Mouse (Mus musculus): ENCODE measurements around the gene Snrpa. TPM values are rescaled to one million over a fixed set of nuclear protein-coding genes. Genes with fewer than 3 reads are reported as not detected.

Gene Snrpa
- polyA plus RNA-seq, 1 experiment from 2014 or later, result 305 TPM

GRCm38 (mm10) chr7:27170981-27171380 is 25.1 kb downstream of the Snrpa start:
- Histone ChIP-seq H3K9me3 (ENCODE audit: low read length) (no peaks in the 10 kb centered on the region), H3K27ac (ENCODE audit: low read length) (no peak overlapping the region), H3K4me1 (ENCODE audit: insufficient read depth, low read length) (peaks cover 4% of the 10 kb centered on the region), H3K4me2 (replicated peaks; ENCODE audit: low read depth, low read length) (no peak overlapping the region), H3K27me3 (ENCODE audit: insufficient read depth, low read length) (no peaks in the 10 kb centered on the region), H3K36me3 (ENCODE audit: insufficient read depth, low read length) (peaks cover 29% of the 10 kb centered on the region), H3K4me3 (ENCODE audit: low read length) (no peak overlapping the region), H3K9ac (replicated peaks; ENCODE audit: low read length) (no peak overlapping the region)
- no peak for ATAC-seq (ENCODE audit: low FRiP score, low TSS enrichment)
- 87% methylated on average over 3 of the region's 3 CpGs for WGBS

GRCm38 (mm10) chr7:27168371-27168770 is 27.7 kb downstream of the Snrpa start:
- WGBS, result 72% methylated on average over 5 of the region's 5 CpGs
- no peak overlapping the region for H3K27ac ChIP-seq (ENCODE audit: low read length)
- H3K9me3 ChIP-seq (ENCODE audit: low read length), result no peaks in the 10 kb centered on the region
- no peak overlapping the region for H3K4me2 ChIP-seq (replicated peaks; ENCODE audit: low read depth, low read length)
- peaks cover 32% of the 10 kb centered on the region for H3K36me3 ChIP-seq (ENCODE audit: insufficient read depth, low read length)
- ATAC-seq (ENCODE audit: low FRiP score, low TSS enrichment), result no peak
- H3K4me3 ChIP-seq (ENCODE audit: low read length), result no peak overlapping the region
- H3K9ac ChIP-seq (replicated peaks; ENCODE audit: low read length), result no peak overlapping the region
- peaks cover 28% of the 10 kb centered on the region for H3K4me1 ChIP-seq (ENCODE audit: insufficient read depth, low read length)
- H3K27me3 ChIP-seq (ENCODE audit: insufficient read depth, low read length), result no peaks in the 10 kb centered on the region

GRCm38 (mm10) chr7:27167475-27168094 is 28.5 kb downstream of the Snrpa start:
- H3K27me3 ChIP-seq (ENCODE audit: insufficient read depth, low read length), result no peaks in the 10 kb centered on the region
- peak overlapping the region; percentile 76 for H3K4me3 ChIP-seq (ENCODE audit: low read length)
- ATAC-seq (ENCODE audit: low FRiP score, low TSS enrichment), result no peak
- H3K4me1 ChIP-seq (ENCODE audit: insufficient read depth, low read length), result peaks cover 35% of the 10 kb centered on the region
- WGBS, result 73% methylated on average over 11 of the region's 11 CpGs
- H3K9me3 ChIP-seq (ENCODE audit: low read length), result no peaks in the 10 kb centered on the region
- peak overlapping the region; percentile 80 for H3K4me2 ChIP-seq (replicated peaks; ENCODE audit: low read depth, low read length)
- H3K27ac ChIP-seq (ENCODE audit: low read length), result peak overlapping the region; percentile 99
- H3K36me3 ChIP-seq (ENCODE audit: insufficient read depth, low read length), result peaks cover 31% of the 10 kb centered on the region
- H3K9ac ChIP-seq (replicated peaks; ENCODE audit: low read length), result peak overlapping the region; percentile 94

GRCm38 (mm10) chr7:27166614-27167474 is 29.2 kb downstream of the Snrpa start, which contains the start of gene Egln2:
Egln2 (minus strand) TSS chr7:27166802.
- under 1% methylated on average over 51 of the region's 61 CpGs for WGBS
- Histone ChIP-seq H3K27me3 (ENCODE audit: insufficient read depth, low read length) (no peaks in the 10 kb centered on the region), H3K9me3 (ENCODE audit: low read length) (no peaks in the 10 kb centered on the region), H3K4me2 (replicated peaks; ENCODE audit: low read depth, low read length) (peak within 1 kb of the TSS; percentile 80), H3K4me3 (ENCODE audit: low read length) (peak within 1 kb of the TSS; percentile 76), H3K4me1 (ENCODE audit: insufficient read depth, low read length) (peaks cover 43% of the 10 kb centered on the region), H3K9ac (replicated peaks; ENCODE audit: low read length) (peak within 1 kb of the TSS; percentile 94), H3K36me3 (ENCODE audit: insufficient read depth, low read length) (peaks cover 26% of the 10 kb centered on the region), H3K27ac (ENCODE audit: low read length) (peak within 1 kb of the TSS; percentile 99)
- peak; percentile 83 for ATAC-seq (ENCODE audit: low FRiP score, low TSS enrichment)

GRCm38 (mm10) chr7:27166229-27166613 is 29.9 kb downstream of the Snrpa start:
- 0% methylated on average over 26 of the region's 43 CpGs for WGBS
- Histone ChIP-seq H3K4me3 (ENCODE audit: low read length) (peak overlapping the region; percentile 76), H3K9me3 (ENCODE audit: low read length) (no peaks in the 10 kb centered on the region), H3K36me3 (ENCODE audit: insufficient read depth, low read length) (peaks cover 27% of the 10 kb centered on the region), H3K27me3 (ENCODE audit: insufficient read depth, low read length) (no peaks in the 10 kb centered on the region), H3K27ac (ENCODE audit: low read length) (peak overlapping the region; percentile 99), H3K4me1 (ENCODE audit: insufficient read depth, low read length) (peaks cover 49% of the 10 kb centered on the region), H3K4me2 (replicated peaks; ENCODE audit: low read depth, low read length) (peak overlapping the region; percentile 80), H3K9ac (replicated peaks; ENCODE audit: low read length) (peak overlapping the region; percentile 94)
- peak; percentile 83 for ATAC-seq (ENCODE audit: low FRiP score, low TSS enrichment)

GRCm38 (mm10) chr7:27165696-27166095 is 30.4 kb downstream of the Snrpa start:
- Histone ChIP-seq H3K4me3 (ENCODE audit: low read length) (peak overlapping the region; percentile 76), H3K27ac (ENCODE audit: low read length) (peak overlapping the region; percentile 99), H3K27me3 (ENCODE audit: insufficient read depth, low read length) (no peaks in the 10 kb centered on the region), H3K4me1 (ENCODE audit: insufficient read depth, low read length) (peaks cover 54% of the 10 kb centered on the region), H3K4me2 (replicated peaks; ENCODE audit: low read depth, low read length) (peak overlapping the region; percentile 80), H3K9me3 (ENCODE audit: low read length) (no peaks in the 10 kb centered on the region), H3K9ac (replicated peaks; ENCODE audit: low read length) (peak overlapping the region; percentile 94), H3K36me3 (ENCODE audit: insufficient read depth, low read length) (peaks cover 23% of the 10 kb centered on the region)
- no peak for ATAC-seq (ENCODE audit: low FRiP score, low TSS enrichment)
- under 1% methylated on average over 8 of the region's 8 CpGs for WGBS

GRCm38 (mm10) chr7:27165007-27165655 is 30.9 kb downstream of the Snrpa start:
- Histone ChIP-seq H3K4me1 (ENCODE audit: insufficient read depth, low read length) (peaks cover 60% of the 10 kb centered on the region), H3K4me3 (ENCODE audit: low read length) (peak overlapping the region; percentile 76), H3K9ac (replicated peaks; ENCODE audit: low read length) (peak overlapping the region; percentile 94), H3K27me3 (ENCODE audit: insufficient read depth, low read length) (no peaks in the 10 kb centered on the region), H3K9me3 (ENCODE audit: low read length) (no peaks in the 10 kb centered on the region), H3K36me3 (ENCODE audit: insufficient read depth, low read length) (peaks cover 21% of the 10 kb centered on the region), H3K27ac (ENCODE audit: low read length) (peak overlapping the region; percentile 99; the same call in 1 of the 2 replicates), H3K4me2 (replicated peaks; ENCODE audit: low read depth, low read length) (peak overlapping the region; percentile 80)
- WGBS, result 59% methylated on average over 23 of the region's 23 CpGs
- no peak for ATAC-seq (ENCODE audit: low FRiP score, low TSS enrichment)

- Histone ChIP-seq H3K9ac (replicated peaks; ENCODE audit: low read length) (peak overlapping the region; percentile 46), H3K27me3 (ENCODE audit: insufficient read depth, low read length) (no peaks in the 10 kb centered on the region), H3K4me2 (replicated peaks; ENCODE audit: low read depth, low read length) (peak overlapping the region; percentile 80), H3K27ac (ENCODE audit: low read length) (0 out of 2 replicates have a peak overlapping the region, but pooled peaks have one; percentile 27), H3K9me3 (ENCODE audit: low read length) (no peaks in the 10 kb centered on the region), H3K4me1 (ENCODE audit: insufficient read depth, low read length) (peaks cover 62% of the 10 kb centered on the region), H3K4me3 (ENCODE audit: low read length) (peak overlapping the region; percentile 76), H3K36me3 (ENCODE audit: insufficient read depth, low read length) (peaks cover 25% of the 10 kb centered on the region)
- 83% methylated on average over 33 of the region's 33 CpGs for WGBS
- ATAC-seq (ENCODE audit: low FRiP score, low TSS enrichment), result no peak
Measured at GRCm38 (mm10) chr7:27164112-27164947, 31.7 kb downstream of the Snrpa start.

- H3K4me1 ChIP-seq (ENCODE audit: insufficient read depth, low read length), result peaks cover 62% of the 10 kb centered on the region
- 0 out of 2 replicates have a peak overlapping the region, but pooled peaks have one; percentile 27 for H3K27ac ChIP-seq (ENCODE audit: low read length)
- peak overlapping the region; percentile 46 for H3K9ac ChIP-seq (replicated peaks; ENCODE audit: low read length)
- H3K4me2 ChIP-seq (replicated peaks; ENCODE audit: low read depth, low read length), result peak overlapping the region; percentile 80
- H3K36me3 ChIP-seq (ENCODE audit: insufficient read depth, low read length), result peaks cover 34% of the 10 kb centered on the region
- no peak for ATAC-seq (ENCODE audit: low FRiP score, low TSS enrichment)
- 59% methylated on average over 5 of the region's 5 CpGs for WGBS
- H3K9me3 ChIP-seq (ENCODE audit: low read length), result no peaks in the 10 kb centered on the region
- H3K4me3 ChIP-seq (ENCODE audit: low read length), result peak overlapping the region; percentile 76; the same call in 1 of the 2 replicates
- H3K27me3 ChIP-seq (ENCODE audit: insufficient read depth, low read length), result no peaks in the 10 kb centered on the region
Measured at GRCm38 (mm10) chr7:27163450-27163805, 32.6 kb downstream of the Snrpa start.
